Mouse (Mus musculus) intestine, postnatal 0 days (tissue): ENCODE data around the gene Epo. TPM values are rescaled to one million over a fixed set of nuclear protein-coding genes. Genes with fewer than 3 reads are reported as not detected.
A peak's percentile ranks its signal among the peaks of the same experiment; 100 is the strongest.

Experiments
- ATAC-seq: fragments of 200-750 bp; cut with Nextera tagmentation; 2 replicates; pipeline ENCODE4 v1.8.0; 2017; ENCODE audit warnings: mild to moderate bottlenecking, moderate TSS enrichment, moderate library complexity
- H3K27ac ChIP-seq: fragments of 300-500 bp; sonication (generic); 2 replicates; pipeline ENCODE4 v1.5.1; 2014; ENCODE audit warnings: mild to moderate bottlenecking, low read depth, low read length, moderate library complexity
- H3K27me3 ChIP-seq: fragments of 300-500 bp; sonication (generic); replicated peaks from 2 replicates; pipeline ENCODE4 v1.6.1; 2014; ENCODE audit warnings: low read length, mixed read lengths; ENCODE audit not compliant: control insufficient read depth, insufficient read depth
- H3K36me3 ChIP-seq: fragments of 300-500 bp; sonication (generic); 2 replicates; pipeline ENCODE4 v1.6.1; 2014; ENCODE audit warnings: mild to moderate bottlenecking, moderate library complexity; ENCODE audit not compliant: control insufficient read depth, insufficient read depth
- H3K4me1 ChIP-seq: fragments of 300-500 bp; sonication (generic); replicated peaks from 2 replicates; pipeline ENCODE4 v1.6.1; 2014; ENCODE audit warnings: antibody characterized with exemption, low read length, mixed read lengths; ENCODE audit not compliant: control insufficient read depth, insufficient read depth
- H3K4me2 ChIP-seq: fragments of 300-500 bp; sonication (generic); replicated peaks from 2 replicates; pipeline ENCODE4 v1.6.1; 2014; ENCODE audit warnings: low read depth, mild to moderate bottlenecking, moderate library complexity
- H3K4me3 ChIP-seq: fragments of 300-500 bp; sonication (generic); 2 replicates; pipeline ENCODE4 v1.5.1; 2014; ENCODE audit warnings: low read depth, low read length
- H3K9ac ChIP-seq: fragments of 300-500 bp; sonication (generic); 2 replicates; pipeline ENCODE4 v1.6.1; 2014; ENCODE audit warnings: mild to moderate bottlenecking, low read depth, low read length
- H3K9me3 ChIP-seq: fragments of 300-500 bp; sonication (generic); 2 replicates; pipeline ENCODE4 v1.6.1; 2016; ENCODE audit warnings: mixed run types; ENCODE audit not compliant: control insufficient read depth
- CTCF ChIP-seq: sonication (generic); IDR thresholded peaks from 2 replicates; pipeline ENCODE4 v1.5.1; 2016; ENCODE audit warnings: low read depth, mild to moderate bottlenecking, control low read depth, antibody characterized with exemption, moderate library complexity
- WGBS: fragments of 180-500 bp; shearing (Covaris S2); extraction: QIAGEN DNeasy Blood & Tissue Kit; methylation state at CpG from one replicate; pipeline ENCODE4 v1.1.7; 2014; 5-methylcytosine and 5-hydroxymethylcytosine counted together
- polyA plus RNA-seq: library from polyadenylated mRNA; unstranded; fragments of >200 nt; fragmentation: Nextera tagmentation; extraction: Ambion mirVana; gene quantifications from 2 replicates; pipeline ENCODE4 v1.2.1, GENCODE M21; 2015

Epo gene
- not detected in 2 replicates for polyA plus RNA-seq

DNA sequence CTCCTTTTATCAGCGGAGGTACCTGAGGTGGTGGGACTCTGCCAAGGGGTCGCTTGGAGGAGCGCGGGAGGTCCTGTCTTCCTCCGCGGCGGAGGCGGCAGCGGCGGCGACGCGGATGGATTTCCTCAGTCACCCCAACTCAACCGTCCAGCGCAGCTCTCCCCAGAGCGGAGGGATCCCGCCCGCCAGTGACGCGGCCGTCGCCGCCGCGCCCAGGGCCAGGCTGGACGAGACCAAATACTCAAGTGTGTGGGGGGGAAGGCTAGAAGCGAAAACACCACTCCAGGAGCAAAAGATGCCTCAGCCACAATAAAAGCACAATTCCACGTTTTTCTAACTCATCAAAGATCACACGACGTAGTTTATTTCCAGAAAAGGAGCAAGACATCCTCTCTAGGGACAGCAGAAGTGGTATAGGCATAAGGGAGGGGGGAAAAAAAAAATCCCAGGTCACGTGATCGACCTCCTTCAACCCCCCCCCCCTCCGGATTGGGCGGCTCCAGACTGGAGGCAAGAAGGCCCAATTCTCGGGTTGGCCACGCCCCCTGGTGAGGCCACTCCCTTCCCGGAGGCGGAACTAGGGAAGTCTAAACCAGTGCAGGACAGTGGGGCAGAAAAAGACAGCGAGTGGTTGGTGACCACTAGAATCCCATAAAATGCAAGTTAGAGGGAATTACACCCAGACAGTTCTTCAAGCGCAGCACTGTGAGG is at the start of gene Epo, which contains the start of gene Gnb2:
Gene Epo (minus strand): TSS at position 126 of the 711 bp plus-strand sequence.
Gene Gnb2 (minus strand): TSS at position 394 of the 711 bp plus-strand sequence.
- Histone ChIP-seq H3K27ac (peak within 1 kb of the TSS; percentile 83), H3K4me1 (0 out of 2 replicates have a peak, but pooled peaks cover 9% of the 10 kb centered on the region), H3K9me3 (no peaks in the 10 kb centered on the region), H3K27me3 (no peaks in the 10 kb centered on the region), H3K9ac (peak within 1 kb of the TSS; percentile 64), H3K36me3 (peaks cover 21% of the 10 kb centered on the region), H3K4me3 (peak within 1 kb of the TSS; percentile 72), H3K4me2 (peak within 1 kb of the TSS; percentile 71)
- under 1% methylated on average over 37 of the region's 40 CpGs for WGBS
- peak; percentile 85 for ATAC-seq
- no peak for TF ChIP-seq CTCF

DNA sequence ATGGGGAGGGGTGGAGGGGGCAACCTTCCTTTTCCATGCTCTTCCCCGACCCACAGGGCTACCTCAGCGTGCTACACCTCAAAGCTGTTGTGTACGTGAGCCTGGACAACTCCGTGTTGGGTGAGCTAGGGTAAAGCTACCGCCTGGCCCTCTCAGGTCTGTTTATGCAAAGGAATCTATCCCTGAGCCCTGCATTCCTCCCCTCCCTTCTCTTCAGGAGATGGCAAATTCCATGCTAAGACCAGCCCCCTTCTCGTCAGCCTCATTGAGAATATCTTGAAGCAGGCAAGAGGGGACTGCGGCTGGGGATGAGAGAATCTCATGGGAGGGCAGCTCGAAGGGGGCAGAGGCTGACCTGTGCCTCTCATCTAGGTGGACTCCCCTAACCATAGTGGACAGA is 49.7 kb upstream of the Epo start:
- no peaks in the 10 kb centered on the region for H3K9me3 ChIP-seq
- H3K27me3 ChIP-seq, result peaks cover 17% of the 10 kb centered on the region
- TF ChIP-seq CTCF, result no peak
- H3K9ac ChIP-seq, result no peak overlapping the region
- no peak for ATAC-seq
- no peak overlapping the region for H3K27ac ChIP-seq
- H3K4me2 ChIP-seq, result no peak overlapping the region
- H3K36me3 ChIP-seq, result no peaks in the 10 kb centered on the region
- no peaks in the 10 kb centered on the region for H3K4me1 ChIP-seq
- 26% methylated on average over 8 of the region's 8 CpGs for WGBS
- no peak overlapping the region for H3K4me3 ChIP-seq

DNA sequence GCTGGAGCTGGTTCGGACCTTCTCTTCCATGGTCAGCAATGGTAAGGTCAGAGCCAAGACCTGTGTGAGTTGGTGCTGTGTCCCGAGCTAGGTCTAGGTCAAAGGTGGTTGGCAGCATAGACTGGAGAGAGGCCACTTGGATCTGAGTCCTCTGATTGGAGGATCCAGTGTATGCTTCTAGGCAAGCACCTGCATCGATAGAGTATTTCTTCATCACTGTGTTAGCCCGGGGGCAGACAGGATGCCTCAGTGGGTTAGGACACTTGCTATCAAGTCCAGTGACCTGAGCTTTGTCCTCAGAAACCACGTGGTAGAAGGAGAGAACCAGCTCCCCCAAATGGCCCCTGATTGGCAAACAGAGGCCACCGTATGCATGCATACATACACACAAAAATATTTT is 47.2 kb upstream of the Epo start:
- H3K9me3 ChIP-seq, result no peaks in the 10 kb centered on the region
- no peaks in the 10 kb centered on the region for H3K36me3 ChIP-seq
- TF ChIP-seq CTCF, result no peak
- no peak for ATAC-seq
- no peak overlapping the region for H3K27ac ChIP-seq
- H3K4me1 ChIP-seq, result no peaks in the 10 kb centered on the region
- H3K4me3 ChIP-seq, result no peak overlapping the region
- peaks cover 17% of the 10 kb centered on the region for H3K27me3 ChIP-seq
- H3K4me2 ChIP-seq, result no peak overlapping the region
- H3K9ac ChIP-seq, result no peak overlapping the region
- WGBS, result 72% methylated on average over 6 of the region's 6 CpGs

DNA sequence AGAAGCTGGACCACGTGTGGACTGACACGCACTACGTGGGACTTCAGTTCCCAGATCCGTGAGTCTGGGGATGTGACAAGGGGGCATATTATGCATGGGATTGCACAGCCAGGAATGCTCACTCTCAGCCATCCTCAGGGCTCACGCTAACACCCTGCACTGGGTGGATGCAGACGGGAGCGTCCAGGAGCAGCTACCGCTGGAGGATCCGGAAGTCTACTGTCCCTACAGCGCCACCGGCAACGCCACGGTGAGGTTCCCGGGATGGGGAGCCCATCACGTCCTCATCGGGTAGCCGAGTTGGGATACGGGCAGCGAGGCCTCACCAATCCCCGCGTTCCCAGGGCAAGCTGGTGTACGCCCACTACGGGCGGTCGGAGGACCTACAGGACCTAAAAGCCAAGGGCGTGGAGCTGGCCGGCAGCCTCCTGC is 41.4 kb upstream of the Epo start:
- ATAC-seq, result 0 out of 2 replicates have a peak, but pooled peaks have one; percentile 14
- Histone ChIP-seq H3K4me1 (no peaks in the 10 kb centered on the region), H3K36me3 (no peaks in the 10 kb centered on the region), H3K9me3 (no peaks in the 10 kb centered on the region), H3K4me3 (peak overlapping the region; percentile 4; the same call in 1 of the 2 replicates), H3K9ac (no peak overlapping the region), H3K27ac (no peak overlapping the region), H3K4me2 (peak overlapping the region; percentile 44), H3K27me3 (peaks cover 10% of the 10 kb centered on the region)
- WGBS, result 6% methylated on average over 27 of the region's 27 CpGs
- peak; percentile 54 for TF ChIP-seq CTCF

DNA sequence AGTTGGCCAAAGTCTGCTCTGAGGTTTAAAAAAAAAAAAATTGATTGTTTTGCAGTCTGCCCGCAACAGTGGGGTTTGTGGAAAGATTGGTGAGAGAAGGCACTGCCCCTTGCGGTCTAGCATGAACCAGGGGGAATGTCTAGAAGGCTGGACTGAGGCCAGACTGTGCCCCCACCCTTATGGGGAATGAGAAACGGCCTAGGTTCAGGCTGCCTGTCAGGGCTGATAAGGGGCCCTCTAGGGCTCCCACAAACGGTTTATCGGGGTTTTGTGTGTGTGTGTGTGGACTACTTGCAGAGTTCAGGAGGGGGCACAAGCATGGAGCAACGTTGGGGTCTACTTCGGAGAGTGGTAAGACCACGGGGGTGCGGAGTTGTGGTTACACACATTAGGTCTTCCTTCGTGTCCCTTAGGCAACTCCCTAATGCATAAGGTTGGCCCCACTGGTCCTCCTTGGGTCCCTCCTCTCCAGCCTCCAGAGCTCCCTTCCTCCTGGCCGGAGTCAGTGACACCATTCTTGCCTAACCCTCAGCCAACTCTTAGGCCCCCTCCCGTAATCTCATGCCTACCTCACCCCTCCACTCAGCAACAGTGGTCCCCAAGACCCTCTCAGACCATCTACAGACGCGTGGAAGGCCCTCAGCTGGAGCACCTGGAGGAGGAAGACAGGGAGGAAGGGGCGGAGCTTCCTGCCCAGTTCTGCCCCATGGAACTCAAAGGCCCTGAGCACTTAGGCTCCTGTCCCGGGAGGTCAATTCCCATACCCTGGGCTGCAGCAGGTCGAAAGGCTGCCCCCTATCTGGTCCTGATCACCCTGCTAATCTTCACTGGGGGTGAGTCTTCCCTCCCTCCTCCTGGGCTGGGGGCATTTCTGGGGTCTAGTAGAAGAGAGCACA is 37.9 kb upstream of the Epo start:
- 74% methylated on average over 17 of the region's 17 CpGs for WGBS
- ATAC-seq, result no peak
- TF ChIP-seq CTCF, result no peak
- peaks cover 10% of the 10 kb centered on the region for H3K27me3 ChIP-seq
- H3K4me3 ChIP-seq, result no peak overlapping the region
- no peak overlapping the region for H3K27ac ChIP-seq
- H3K4me1 ChIP-seq, result no peaks in the 10 kb centered on the region
- H3K4me2 ChIP-seq, result no peak overlapping the region
- no peaks in the 10 kb centered on the region for H3K36me3 ChIP-seq
- H3K9ac ChIP-seq, result no peak overlapping the region
- no peaks in the 10 kb centered on the region for H3K9me3 ChIP-seq

DNA sequence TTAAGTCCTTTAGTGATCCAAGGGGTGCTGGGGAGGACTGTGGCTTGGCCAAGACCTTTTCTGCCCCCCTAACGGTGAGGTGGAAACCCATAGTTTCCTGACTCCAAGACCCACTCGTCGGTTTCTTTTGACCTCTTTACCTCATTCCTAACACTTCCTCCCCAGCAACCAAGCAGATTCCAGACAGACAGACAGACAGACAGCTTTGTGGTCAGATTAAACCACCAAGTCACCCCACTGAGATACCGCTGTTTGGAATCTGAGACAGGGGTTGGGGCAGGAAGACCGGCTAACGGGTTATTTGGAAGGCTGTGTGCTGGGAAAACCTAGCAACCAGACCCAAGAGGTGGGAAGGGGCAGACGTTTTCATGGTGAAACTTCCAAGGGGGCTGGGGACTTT is 37.1 kb upstream of the Epo start:
- TF ChIP-seq CTCF, result no peak
- Histone ChIP-seq H3K4me2 (no peak overlapping the region), H3K9me3 (no peaks in the 10 kb centered on the region), H3K9ac (no peak overlapping the region), H3K27ac (no peak overlapping the region), H3K4me1 (no peaks in the 10 kb centered on the region), H3K4me3 (no peak overlapping the region), H3K27me3 (peaks cover 9% of the 10 kb centered on the region), H3K36me3 (no peaks in the 10 kb centered on the region)
- WGBS, result 51% methylated on average over 7 of the region's 7 CpGs
- ATAC-seq, result no peak
